Mouse (Mus musculus) kidney, adult 9 months (tissue): ENCODE results near the gene Zfp2.

ENCODE experiments used
- DNase-seq: peaks from one replicate; pipeline ENCODE4 v3.0.0; 2022

The Zfp2 gene

DNA sequence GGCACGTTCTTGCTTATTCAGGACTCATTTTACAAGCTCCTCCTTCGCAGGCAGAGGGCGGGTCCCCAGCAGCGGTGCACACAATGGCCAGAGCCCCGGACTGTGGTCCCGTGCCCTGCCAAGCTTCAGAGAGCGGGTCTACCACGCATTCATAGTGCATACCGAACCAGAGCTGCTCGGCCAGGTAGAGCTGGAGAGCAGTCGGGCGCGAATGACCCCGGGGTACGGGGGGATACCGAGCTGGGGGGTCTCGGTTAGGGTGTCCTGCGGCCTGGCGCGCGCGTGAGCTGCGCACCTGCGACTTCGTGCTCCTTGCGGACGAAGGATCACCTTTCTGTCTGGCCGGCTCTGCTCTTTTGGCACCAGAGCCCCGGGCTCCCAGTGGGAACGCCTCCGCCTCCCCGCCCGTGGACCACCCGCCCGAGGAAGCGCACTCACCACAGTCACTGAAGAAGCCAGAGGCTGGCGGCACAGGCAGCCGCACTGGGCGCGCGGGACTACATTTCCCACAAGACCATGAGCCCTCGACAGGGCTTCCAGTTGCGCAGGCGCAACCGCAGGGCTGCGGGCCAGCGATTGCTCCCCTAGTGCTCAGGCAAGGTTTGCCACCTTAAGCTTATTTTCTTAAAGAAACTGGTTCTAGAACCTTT lies at the start of gene Zfp2:
TSS of gene Zfp2 (minus strand) at position 495 of the 650 bp plus-strand sequence.
- DNase-seq, result peak; percentile 94

DNA sequence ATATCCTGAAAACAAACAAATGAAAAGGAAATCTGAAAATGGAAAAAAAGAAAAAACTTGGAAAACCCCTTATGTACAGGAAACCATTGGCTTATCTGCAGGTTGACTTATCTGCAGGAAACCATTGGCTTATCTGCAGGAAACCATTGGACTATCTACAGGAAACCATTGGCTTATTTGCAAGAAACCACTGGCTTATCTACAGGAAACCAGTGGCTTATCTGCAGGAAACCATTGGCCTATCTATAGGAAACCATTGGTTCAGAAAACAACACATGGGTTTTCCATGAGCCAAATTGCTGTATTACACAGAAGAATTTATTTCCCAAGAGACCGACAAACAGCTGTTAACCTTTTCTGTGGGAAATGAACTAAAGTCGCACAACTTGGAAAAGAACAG lies 48.9 kb upstream of the Zfp2 start:
- peak; percentile 69 for DNase-seq

GRCm38 (mm10) chr11:50953665-50954064 lies 37.7 kb upstream of the Zfp2 start, which contains the start of gene Prop1:
TSS of gene Prop1 (minus strand) at chr11:50953765.
- DNase-seq, result no peak

DNA sequence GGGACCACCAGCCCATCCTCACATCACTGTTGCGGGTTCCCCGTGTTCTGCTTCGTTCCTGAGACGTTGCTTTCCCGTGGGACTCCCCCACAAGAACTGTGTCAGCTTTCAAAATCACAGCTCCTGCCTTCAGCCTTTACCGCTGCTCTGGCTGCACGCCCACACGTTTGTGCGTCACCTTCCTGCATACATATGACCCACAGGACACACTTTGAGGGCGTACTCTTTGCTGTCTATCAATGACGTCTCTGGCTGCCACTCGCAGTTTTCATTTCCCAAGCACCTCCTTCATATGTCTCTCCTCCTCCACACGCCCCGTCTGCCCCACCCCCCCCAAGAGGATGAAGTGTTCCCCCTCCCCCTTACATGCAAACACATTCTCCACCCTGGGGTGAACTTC lies 36.3 kb upstream of the Zfp2 start:
- DNase-seq, result no peak

GRCm38 (mm10) chr11:50943506-50943905 lies 27.5 kb upstream of the Zfp2 start, which contains the start of gene 4933414I15Rik:
TSS of gene 4933414I15Rik (minus strand) at chr11:50943765.
- DNase-seq, result no peak

DNA sequence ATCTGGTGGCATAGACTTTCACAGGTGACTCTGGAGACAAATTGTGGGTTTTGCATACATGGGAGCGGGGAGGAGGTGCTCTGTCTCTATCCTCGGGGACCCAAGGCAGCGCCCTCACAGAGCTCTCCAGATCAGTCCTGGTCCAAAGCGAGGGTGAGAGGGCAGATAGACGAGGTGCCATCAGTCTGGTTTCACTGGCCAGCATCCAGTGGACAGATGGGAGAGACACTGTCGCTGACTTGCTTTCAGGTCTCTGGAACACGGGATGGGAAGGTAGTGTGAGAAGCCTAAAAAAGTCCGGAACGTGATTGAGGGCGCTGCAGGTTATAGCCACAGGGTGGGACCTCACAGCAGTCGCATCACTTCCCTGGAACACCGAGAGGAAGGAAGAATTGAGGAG lies 26.4 kb upstream of the Zfp2 start:
- DNase-seq, result no peak

- DNase-seq, result peak; percentile 48
Observed at GRCm38 (mm10) chr11:50939621-50940366, 23.8 kb upstream of the Zfp2 start.

- no peak for DNase-seq
Observed at GRCm38 (mm10) chr11:50938435-50938834, 22.5 kb upstream of the Zfp2 start.

DNA sequence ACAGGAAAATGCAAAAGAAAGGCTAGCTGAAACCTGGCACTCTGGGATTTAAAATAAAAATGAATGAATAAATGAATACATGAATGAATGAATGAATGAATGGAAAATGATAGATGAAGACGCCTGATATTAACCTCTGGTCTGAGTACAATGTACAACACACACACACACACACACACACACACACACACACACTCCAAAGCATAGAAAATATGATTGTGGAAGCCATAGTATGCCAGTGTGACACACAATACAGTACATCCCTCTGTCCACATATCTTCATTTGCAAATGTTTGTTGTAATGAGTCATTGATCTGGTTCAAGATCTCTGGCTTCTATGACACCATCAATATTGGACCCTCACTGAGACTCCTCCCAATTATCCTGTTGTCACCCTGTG lies 16.1 kb upstream of the Zfp2 start:
- DNase-seq, result no peak

GRCm38 (mm10) chr11:50931451-50931866 lies 15.5 kb upstream of the Zfp2 start, which contains the start of gene Zfp354b:
TSS of gene Zfp354b (minus strand) at chr11:50931633.
- DNase-seq, result peak; percentile 88

DNA sequence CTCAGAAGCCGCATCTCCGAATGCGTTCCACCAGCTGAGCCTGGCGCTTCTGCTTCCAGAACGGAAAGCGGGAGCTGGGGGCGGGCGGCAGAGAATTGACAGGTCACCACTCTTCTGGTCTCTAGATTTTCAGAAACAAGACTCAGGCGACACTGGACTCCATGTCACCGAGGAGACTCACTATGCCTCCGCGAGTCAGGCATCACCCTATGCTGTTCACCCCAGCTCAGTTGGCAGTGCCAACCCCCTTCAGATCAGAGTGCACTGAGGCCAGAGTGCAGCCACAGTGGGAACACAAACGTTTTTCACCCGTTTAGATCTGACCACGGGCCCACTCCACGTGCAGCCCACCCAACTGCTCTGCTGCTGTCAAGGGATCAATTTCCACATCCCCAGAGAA lies 15.1 kb upstream of the Zfp2 start:
- DNase-seq, result no peak

- DNase-seq, result no peak
Observed at GRCm38 (mm10) chr11:50930469-50931014, 14.6 kb upstream of the Zfp2 start.

GRCm38 (mm10) chr11:50914461-50914860 lies 1.5 kb downstream of the Zfp2 start:
- no peak for DNase-seq

DNA sequence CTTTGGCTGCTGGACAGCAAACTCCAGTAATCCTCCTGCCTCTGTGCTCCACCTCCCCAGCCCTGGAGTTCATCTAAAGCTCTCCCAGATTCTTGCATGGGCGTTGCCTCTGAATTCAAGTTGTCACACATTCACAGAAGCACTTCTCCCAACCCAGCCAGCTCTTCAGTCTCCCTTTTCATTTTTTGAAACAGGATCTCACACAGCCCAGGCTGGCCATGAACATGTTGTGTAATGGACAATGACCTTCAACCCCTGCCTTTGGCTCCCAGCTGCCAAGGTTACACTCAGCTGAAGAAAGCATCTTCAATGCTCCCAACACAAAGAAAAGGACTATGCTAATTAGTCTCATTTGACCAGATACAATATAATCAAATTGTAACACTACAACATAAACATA lies 2.7 kb downstream of the Zfp2 start:
- peak; percentile 28 for DNase-seq

GRCm38 (mm10) chr11:50908136-50908535 lies 7.8 kb downstream of the Zfp2 start:
- no peak for DNase-seq

DNA sequence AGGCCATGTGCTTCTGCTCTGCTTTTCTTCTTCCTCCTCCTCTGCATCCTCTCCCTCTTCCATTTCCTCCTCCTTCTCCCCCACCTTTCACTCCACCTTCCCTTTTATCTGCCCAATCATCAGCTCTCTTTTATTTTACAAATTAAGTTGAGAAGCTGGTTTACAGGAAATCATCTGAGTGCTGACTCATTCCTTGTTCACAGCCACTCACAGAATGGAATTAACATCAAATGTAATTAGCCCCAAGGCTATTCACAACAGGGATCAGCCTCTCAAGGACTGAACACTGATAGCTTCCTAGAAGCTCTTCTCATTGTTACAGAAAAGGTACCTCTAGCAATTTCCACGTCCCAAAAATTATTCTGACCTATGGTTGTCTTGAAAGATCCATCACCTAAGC lies 18.6 kb downstream of the Zfp2 start:
- DNase-seq, result no peak

GRCm38 (mm10) chr11:50892441-50892840 lies 23.5 kb downstream of the Zfp2 start:
- DNase-seq, result no peak

- DNase-seq, result peak; percentile 94
Observed at GRCm38 (mm10) chr11:50887390-50888128, 28.4 kb downstream of the Zfp2 start, which contains the start of gene Zfp454. TSS of gene Zfp454 (minus strand) at chr11:50887651.

GRCm38 (mm10) chr11:50886933-50887293 lies 29.1 kb downstream of the Zfp2 start:
- DNase-seq, result no peak

DNA sequence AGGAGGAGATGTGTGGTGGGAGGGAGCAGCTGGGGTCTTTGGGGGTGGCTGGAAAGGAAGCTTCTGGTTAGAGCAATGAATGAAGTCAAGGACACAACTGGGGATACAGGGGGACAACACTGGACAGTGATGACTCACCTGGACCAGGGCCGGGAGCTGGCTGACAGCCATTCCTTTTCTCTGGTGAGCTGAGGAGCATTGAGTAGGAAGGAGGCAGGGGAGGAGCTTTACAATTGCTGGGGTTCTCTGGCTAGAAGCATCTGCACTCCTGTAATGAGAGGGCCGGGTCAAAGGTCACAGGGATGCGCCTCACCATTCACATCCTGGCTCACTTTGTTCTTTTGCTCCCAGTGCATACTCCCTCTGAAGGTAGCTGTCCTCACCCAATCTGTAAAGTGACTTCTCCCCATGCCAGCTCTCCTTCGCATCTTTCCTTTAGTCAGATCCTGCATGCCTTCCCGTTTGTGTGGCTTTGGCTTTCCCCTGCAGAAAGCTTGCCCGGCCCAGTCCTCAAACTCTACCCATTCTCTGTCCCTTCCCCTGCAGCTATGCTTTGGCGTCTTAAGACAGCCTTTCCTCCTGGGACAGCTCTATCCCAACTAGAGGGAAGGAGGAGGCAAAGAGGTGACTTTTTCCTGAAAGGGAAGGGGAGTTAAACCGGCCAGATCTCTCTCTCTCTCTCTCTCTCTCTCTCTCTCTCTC lies 29.6 kb downstream of the Zfp2 start:
- peak; percentile 7 for DNase-seq

GRCm38 (mm10) chr11:50883756-50884155 lies 32.2 kb downstream of the Zfp2 start:
- DNase-seq, result no peak

DNA sequence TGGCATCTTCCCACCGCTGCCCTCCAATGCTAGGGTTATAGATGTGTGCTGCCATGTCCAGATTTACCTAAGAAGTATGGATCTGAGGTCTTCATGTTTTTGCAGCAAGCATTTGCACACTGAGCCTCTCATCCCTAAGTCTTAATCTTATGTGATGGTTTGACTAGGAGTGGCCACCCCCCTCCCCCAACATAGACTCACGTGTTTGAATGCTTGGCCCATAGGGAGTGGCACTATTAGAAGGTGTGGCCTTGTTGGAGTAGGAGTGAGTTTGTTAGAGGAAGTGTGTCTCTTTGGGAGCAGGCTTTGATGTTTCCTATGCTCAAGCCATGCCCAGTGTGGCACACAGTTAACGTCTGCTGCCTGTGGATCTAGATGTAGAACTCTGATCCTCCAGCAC lies 37.3 kb downstream of the Zfp2 start:
- no peak for DNase-seq
